Mouse (Mus musculus) heart, embryonic 14.5 days (tissue): Measurements from ENCODE around the gene Vav2. TPM values are rescaled to one million over a fixed set of nuclear protein-coding genes. Genes with fewer than 3 reads are reported as not detected.
A peak's percentile ranks its signal among the peaks of the same experiment; 100 is the strongest.

Experiments
- ATAC-seq: fragments of 200-750 bp; cut with Nextera tagmentation; 2 replicates; pipeline ENCODE4 v1.8.0; 2017; ENCODE audit warnings: low read depth, moderate TSS enrichment; ENCODE audit not compliant: insufficient number of reproducible peaks, insufficient read depth, low FRiP score
- H3K27ac ChIP-seq, 2 experiments: fragments of 200-500 bp in 1 of 2; fragments of 300-500 bp in 1 of 2; sonication (generic) in 1 of 2; replicated peaks in 1 of 2; 2 replicates each; pipeline ENCODE4 v1.5.1; 2012 to 2014; ENCODE audit warnings: low read depth in 2 of 2, low read length in 2 of 2, control low read depth in 1 of 2, mild to moderate bottlenecking in 1 of 2, mixed read lengths in 1 of 2; ENCODE audit not compliant: control insufficient read depth in 1 of 2, insufficient read depth in 1 of 2
- H3K27me3 ChIP-seq: fragments of 300-500 bp; sonication (generic); 2 replicates; pipeline ENCODE4 v1.6.1; 2014; ENCODE audit warnings: mild to moderate bottlenecking, low read length, control low read depth; ENCODE audit not compliant: control insufficient read depth, insufficient read depth
- H3K36me3 ChIP-seq: fragments of 300-500 bp; sonication (generic); 2 replicates; pipeline ENCODE4 v1.6.1; 2014; ENCODE audit warnings: mild to moderate bottlenecking, control low read depth, low read length, mixed read lengths; ENCODE audit not compliant: control insufficient read depth, insufficient read depth
- H3K4me1 ChIP-seq, 2 experiments: fragments of 200-500 bp in 1 of 2; fragments of 300-500 bp in 1 of 2; sonication (generic) in 1 of 2; 2 replicates each; pipeline ENCODE4 v1.6.1; 2012 to 2014; ENCODE audit warnings: low read length in 2 of 2, control low read depth in 1 of 2, mixed read lengths in 1 of 2; ENCODE audit not compliant: control insufficient read depth in 2 of 2, insufficient read depth in 2 of 2
- H3K4me2 ChIP-seq: fragments of 300-500 bp; sonication (generic); 2 replicates; pipeline ENCODE4 v1.6.1; 2014; ENCODE audit warnings: mild to moderate bottlenecking, low read length
- H3K4me3 ChIP-seq, 2 experiments: fragments of 200-500 bp in 1 of 2; fragments of 300-500 bp in 1 of 2; sonication (generic) in 1 of 2; 2 replicates each; pipeline ENCODE4 v1.5.1; 2012 to 2014; ENCODE audit warnings: low read length in 2 of 2, mild to moderate bottlenecking in 2 of 2, control low read depth in 1 of 2, low read depth in 1 of 2, moderate library complexity in 1 of 2; ENCODE audit not compliant: control insufficient read depth in 1 of 2, insufficient read depth in 1 of 2
- H3K9ac ChIP-seq: fragments of 300-500 bp; sonication (generic); 2 replicates; pipeline ENCODE4 v1.6.1; 2014; ENCODE audit warnings: mild to moderate bottlenecking, low read length
- H3K9me3 ChIP-seq: fragments of 300-500 bp; sonication (generic); 2 replicates; pipeline ENCODE4 v1.6.1; 2016; ENCODE audit warnings: low read length, control low read depth; ENCODE audit not compliant: control insufficient read depth
- WGBS: fragments of 180-500 bp; shearing (Covaris S2); extraction: QIAGEN DNeasy Blood & Tissue Kit; methylation state at CpG from one replicate; pipeline ENCODE4 v1.1.7; 2014; 5-methylcytosine and 5-hydroxymethylcytosine counted together
- polyA plus RNA-seq: library from polyadenylated mRNA; unstranded; fragments of >200 nt; fragmentation: Nextera tagmentation; extraction: Ambion mirVana; gene quantifications from 2 replicates; pipeline ENCODE4 v1.2.1, GENCODE M21; 2014

Gene Vav2
- polyA plus RNA-seq, 1 experiment from 2014 or later, result 4.1 TPM

DNA sequence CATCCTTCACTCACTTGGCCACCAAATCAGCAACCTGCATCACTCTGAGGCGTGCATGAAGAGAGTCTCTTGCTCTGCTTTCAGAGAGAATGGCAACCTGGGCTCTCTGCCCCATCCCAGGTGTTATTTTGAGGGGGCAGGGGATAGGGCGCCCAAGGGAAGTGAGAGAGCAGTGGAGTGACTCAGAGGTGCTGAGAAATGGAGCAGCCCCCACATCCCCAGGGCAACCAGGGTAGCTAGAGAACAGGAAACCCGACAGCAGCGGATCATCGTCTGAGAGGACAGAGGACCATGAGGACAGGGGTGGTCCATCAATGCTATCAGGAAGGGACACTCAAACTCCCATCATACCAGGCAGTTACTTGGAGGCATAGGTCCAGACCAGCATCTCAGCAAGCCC, 19.9 kb downstream of the Vav2 start:
- Histone ChIP-seq H3K36me3 (no peaks in the 10 kb centered on the region), H3K9me3 (no peaks in the 10 kb centered on the region), H3K9ac (no peak overlapping the region), H3K27ac (no peak overlapping the region), H3K4me3 (no peak overlapping the region), H3K4me1 (peaks cover 13 to 15% of the 10 kb centered on the region in 2 experiments; a peak in 2 of 4 replicates), H3K27me3 (no peaks in the 10 kb centered on the region), H3K4me2 (no peak overlapping the region)
- no peak for ATAC-seq
- WGBS, result 79% methylated on average over 5 of the region's 5 CpGs

DNA sequence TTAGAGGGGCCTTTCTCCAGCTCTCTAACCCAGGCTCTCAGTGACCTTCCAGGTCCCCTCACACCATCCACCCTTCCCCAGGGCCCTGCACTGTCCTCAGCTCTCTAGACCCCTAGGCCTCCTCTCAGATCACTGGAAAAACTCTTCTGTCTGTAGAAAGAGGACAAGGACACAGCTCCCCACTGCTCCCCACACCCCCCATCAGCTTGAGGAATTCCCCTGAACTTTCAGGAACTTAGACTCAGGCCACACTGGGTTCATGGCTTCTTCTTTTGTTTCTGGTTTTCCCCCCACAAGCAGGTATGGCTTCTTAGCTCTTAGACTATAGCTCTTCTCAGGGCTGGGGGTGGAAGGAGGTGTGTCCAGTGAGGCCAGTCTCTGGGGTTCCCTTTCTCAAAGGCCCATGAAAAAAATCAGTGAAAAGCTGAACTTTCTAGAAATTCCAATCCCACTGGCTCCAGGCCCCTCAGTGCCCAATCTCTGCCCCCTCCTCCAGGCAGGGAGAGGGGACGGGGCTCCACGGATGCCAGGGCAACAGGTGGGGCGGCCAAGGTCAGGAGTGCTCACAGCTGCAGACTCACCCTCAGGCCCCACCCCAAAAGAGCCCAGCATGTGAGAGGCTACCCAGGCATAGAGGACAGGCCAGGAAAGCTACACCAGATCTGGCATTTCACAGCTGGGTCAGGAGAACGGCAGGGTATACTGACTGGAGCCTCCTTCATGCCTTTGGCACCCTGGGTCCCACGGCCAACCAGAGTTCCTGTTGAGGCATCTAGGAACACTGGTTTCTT, 21.5 kb downstream of the Vav2 start:
- Histone ChIP-seq H3K4me3 (no peak overlapping the region), H3K4me2 (no peak overlapping the region), H3K36me3 (no peaks in the 10 kb centered on the region), H3K4me1 (peaks cover 7 to 10% of the 10 kb centered on the region in 2 experiments; a peak in 1 of 4 replicates), H3K27me3 (no peaks in the 10 kb centered on the region), H3K9ac (no peak overlapping the region), H3K9me3 (no peaks in the 10 kb centered on the region), H3K27ac (no peak overlapping the region)
- peak; percentile 40; the same call in 1 of the 2 replicates for ATAC-seq
- WGBS, result 65% methylated on average over 5 of the region's 5 CpGs

DNA sequence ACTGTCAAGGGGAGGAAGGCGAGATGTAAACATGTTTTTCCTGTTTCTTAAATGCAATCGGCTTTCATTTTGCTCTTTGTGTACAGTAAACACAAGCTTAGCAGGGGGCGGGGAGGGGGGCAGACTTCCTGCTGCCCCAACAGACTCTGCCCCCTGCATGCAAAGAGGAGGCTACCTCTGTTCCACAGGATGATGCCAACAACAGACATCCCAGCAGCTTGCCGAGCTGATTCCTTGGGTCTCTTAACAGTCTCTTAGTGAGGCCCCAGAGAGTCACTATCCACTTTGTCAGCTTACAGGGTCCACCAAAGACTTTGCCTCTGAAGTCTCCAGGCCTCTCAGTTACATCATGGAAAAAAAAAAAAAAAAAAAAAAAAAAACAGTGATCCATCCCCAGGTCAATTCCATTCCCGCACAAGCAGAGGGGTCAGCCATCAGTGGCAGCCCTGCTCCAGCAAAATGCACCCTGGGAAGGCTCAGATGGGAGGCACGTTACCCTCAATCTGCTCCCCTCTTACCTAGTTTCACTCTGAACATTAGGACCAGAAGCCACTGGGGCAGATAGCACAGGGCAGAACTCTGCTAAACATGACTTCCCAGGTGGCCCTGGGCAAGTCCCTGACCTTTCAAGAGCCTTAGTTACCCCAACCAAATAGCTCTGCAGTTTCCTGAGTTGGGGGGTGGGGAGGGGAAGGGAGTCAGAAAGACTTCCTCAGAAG, 22.3 kb downstream of the Vav2 start:
- no peak overlapping the region for H3K27ac ChIP-seq
- H3K36me3 ChIP-seq, result no peaks in the 10 kb centered on the region
- no peak overlapping the region for H3K4me2 ChIP-seq
- no peaks in the 10 kb centered on the region for H3K27me3 ChIP-seq
- peaks cover 5% of the 10 kb centered on the region; the same call in 1 of the 2 replicates for H3K9me3 ChIP-seq
- WGBS, result 58% methylated on average over 6 of the region's 6 CpGs
- no peak overlapping the region for H3K9ac ChIP-seq
- peaks cover 7 to 10% of the 10 kb centered on the region in 2 experiments; a peak in 1 of 4 replicates for H3K4me1 ChIP-seq
- H3K4me3 ChIP-seq, result no peak overlapping the region
- no peak for ATAC-seq

DNA sequence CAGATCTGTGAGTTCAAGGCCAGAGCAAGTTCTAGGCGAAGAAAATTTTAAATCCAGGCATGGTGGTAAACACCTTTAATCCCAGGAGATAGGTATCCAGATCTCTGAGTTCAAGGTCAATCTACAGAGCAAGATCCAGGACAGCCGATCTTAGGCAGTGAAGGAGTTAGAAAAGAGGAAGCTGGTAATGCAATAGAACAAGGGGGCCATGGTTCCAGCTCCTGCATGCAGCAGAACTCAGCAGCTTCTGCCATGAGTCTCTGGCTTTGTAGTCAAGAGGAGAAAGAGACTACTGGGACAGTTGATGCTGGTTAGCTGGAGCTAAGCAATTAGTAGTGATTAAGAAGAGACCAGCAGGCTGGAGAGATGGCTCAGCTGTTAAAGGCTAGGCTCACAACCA, 25.3 kb downstream of the Vav2 start:
- H3K4me1 ChIP-seq, result peaks cover 7 to 10% of the 10 kb centered on the region in 2 experiments; a peak in 1 of 4 replicates
- no peak overlapping the region for H3K4me2 ChIP-seq
- no peaks in the 10 kb centered on the region for H3K27me3 ChIP-seq
- no peak for ATAC-seq
- H3K9me3 ChIP-seq, result peaks cover 12% of the 10 kb centered on the region
- H3K9ac ChIP-seq, result no peak overlapping the region
- H3K4me3 ChIP-seq, result no peak overlapping the region
- H3K27ac ChIP-seq, result no peak overlapping the region
- 83% methylated on average over 2 of the region's 2 CpGs for WGBS
- H3K36me3 ChIP-seq, result no peaks in the 10 kb centered on the region

GRCm38 (mm10) chr2:27400083-27400482, 26.8 kb downstream of the Vav2 start:
- Histone ChIP-seq H3K27ac (no peak overlapping the region), H3K4me1 (peaks cover 6 to 10% of the 10 kb centered on the region in 2 experiments; a peak in 1 of 4 replicates), H3K4me3 (no peak overlapping the region), H3K27me3 (peaks cover 3% of the 10 kb centered on the region; the same call in 1 of the 2 replicates), H3K9me3 (peaks cover 12% of the 10 kb centered on the region), H3K9ac (no peak overlapping the region), H3K36me3 (no peaks in the 10 kb centered on the region), H3K4me2 (no peak overlapping the region)
- 89% methylated on average over 2 of the region's 2 CpGs for WGBS
- no peak for ATAC-seq

DNA sequence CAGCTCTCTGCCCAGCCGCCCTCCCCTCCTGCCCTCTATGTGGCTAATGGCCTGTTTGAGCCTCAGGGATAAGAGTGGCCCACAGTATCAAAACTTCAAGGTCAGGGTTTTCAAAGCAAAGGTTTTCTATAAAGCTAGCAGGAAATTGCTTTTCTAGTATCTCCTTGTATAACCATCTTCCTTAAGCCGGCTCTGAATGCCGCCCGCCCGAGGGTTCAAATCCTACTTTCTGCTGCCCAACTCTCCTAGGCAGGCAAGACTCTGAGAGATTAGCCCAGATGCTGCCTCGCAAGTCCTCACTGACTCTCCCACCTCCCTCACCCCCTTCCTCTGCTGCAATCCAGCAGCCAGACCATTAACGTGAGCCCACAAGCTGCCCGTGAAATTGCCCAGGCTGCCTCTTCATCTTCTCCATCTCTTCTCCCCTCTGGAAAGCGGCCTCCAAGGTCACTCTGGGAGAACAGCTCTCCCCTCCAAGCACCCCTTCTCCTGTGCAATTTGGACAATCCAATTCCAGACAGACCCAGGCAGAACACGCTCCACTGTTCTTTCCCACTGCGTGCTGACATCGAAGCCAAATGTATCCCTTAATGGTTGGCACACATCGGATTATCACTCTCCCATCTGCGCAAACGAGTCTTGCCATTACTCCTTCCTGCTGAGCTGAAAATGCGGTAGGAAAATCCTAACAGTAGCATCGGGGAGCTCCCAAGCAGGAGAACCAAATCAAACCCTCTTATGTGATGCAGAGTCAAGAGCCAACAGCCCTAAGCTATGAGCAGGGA, 30.0 kb downstream of the Vav2 start:
- H3K9me3 ChIP-seq, result peaks cover 12% of the 10 kb centered on the region
- WGBS, result 62% methylated on average over 17 of the region's 17 CpGs
- peaks cover 6 to 15% of the 10 kb centered on the region in 2 experiments; a peak in 3 of 4 replicates for H3K4me1 ChIP-seq
- no peaks in the 10 kb centered on the region for H3K36me3 ChIP-seq
- H3K9ac ChIP-seq, result no peak overlapping the region
- H3K27ac ChIP-seq, result no peak overlapping the region
- no peak overlapping the region for H3K4me2 ChIP-seq
- no peak for ATAC-seq
- no peak overlapping the region for H3K4me3 ChIP-seq
- peaks cover 3% of the 10 kb centered on the region; the same call in 1 of the 2 replicates for H3K27me3 ChIP-seq

DNA sequence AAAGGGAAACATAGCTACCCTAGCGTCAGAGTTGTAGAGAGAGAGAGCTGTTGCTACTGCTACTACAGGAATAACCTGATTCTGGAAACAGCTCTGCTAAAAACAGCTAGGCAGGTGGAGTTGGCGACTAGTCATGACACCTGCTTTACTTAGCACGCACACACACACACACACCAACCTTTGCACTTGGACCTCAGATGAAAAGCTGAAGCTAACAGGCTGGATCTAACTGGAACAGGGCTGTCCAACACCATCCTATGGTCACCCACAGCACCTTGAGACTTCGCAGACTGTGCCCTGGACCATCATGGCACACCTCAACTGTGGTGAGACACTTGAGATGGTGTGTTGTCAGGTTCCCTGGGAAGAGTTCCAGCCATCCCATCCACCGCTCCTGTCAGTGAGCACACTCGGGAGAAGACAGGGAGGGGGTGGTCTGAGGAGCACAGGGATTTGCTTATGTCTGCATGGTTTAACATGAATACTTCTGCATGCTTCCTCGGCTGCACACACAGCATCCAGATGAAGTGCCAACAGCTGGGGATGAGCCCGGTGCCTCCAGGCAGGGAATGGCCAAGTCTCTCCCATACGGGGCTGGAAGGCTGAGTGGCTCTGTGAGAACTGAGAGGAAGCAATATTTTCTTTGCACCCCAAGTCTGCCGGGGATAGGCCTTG, 32.5 kb downstream of the Vav2 start:
- Histone ChIP-seq H3K4me1 (peaks cover 31 to 35% of the 10 kb centered on the region in 2 experiments), H3K4me3 (no peak overlapping the region), H3K9me3 (peaks cover 4% of the 10 kb centered on the region), H3K27ac (no peak overlapping the region), H3K4me2 (no peak overlapping the region), H3K9ac (no peak overlapping the region), H3K27me3 (peaks cover 3% of the 10 kb centered on the region; the same call in 1 of the 2 replicates), H3K36me3 (no peaks in the 10 kb centered on the region)
- no peak for ATAC-seq
- WGBS, result 67% methylated on average over 10 of the region's 10 CpGs
